Mouse (Mus musculus): ENCODE data around the gene Tsku. TPM values are rescaled to one million over a fixed set of nuclear protein-coding genes. Genes with fewer than 3 reads are reported as not detected.

The Tsku gene
- total RNA-seq, 2 experiments from 2014 or later: 1.3 to 1.6 TPM

DNA sequence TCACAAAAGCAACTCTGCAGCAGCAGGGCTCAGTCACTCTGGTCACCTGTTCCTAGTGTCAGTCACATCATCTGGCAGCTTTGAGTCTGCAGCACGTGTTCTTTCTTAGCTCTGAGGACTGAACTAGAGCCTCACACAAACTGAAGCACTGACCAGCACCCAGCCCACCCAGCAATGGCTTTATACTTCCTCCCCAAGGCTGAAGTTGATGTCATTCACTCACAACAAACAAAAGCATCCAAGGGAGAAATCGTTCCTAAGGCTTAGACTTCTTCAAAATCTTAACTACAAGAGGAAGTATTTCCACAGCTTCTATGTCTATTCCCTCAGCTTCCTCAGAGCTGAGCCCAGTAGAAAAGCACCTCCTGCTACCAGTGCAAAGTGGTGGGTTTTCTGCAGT lies 32.8 kb downstream of the Tsku start:
- DNase-seq: no peak

DNA sequence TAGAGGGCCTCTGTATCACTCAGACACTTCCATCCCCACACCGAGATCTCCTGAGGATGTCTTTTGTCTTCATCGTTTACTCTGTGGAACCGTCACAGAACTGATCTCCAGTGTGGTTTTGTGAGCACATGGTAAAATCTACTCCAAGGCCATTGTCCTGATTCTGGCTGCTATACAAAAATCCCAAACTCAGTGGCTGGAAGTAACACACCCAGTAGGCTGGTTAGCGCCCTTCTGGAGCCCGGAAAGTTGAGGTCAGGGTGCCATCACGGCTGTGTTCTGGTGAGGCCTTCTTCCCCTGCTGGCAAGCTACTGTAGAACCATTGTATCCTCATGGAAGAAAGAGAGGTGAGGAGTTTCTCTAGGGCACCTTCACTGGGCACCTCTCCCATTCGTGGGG lies 35.1 kb downstream of the Tsku start:
- DNase-seq: no peak

DNA sequence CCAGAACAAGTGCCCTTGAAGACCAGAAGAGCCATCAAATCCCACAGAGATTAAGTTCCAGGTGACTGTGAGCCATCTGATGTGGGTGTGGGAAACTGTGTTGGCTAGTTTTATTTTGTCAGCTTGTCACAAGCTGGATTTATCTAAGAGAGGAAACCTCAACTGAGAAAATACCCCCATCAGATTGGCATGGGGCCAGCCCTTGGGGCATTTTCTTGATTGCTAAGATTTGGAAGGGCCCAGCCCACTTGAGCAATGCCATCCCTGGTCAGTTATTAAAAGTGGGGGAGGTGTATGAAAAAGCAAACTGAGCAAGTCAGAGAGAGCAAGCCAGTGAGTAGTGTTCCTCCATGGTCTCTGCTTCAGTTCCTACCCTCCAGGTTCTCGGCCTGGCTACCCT lies 36.9 kb downstream of the Tsku start:
- no peak for DNase-seq

DNA sequence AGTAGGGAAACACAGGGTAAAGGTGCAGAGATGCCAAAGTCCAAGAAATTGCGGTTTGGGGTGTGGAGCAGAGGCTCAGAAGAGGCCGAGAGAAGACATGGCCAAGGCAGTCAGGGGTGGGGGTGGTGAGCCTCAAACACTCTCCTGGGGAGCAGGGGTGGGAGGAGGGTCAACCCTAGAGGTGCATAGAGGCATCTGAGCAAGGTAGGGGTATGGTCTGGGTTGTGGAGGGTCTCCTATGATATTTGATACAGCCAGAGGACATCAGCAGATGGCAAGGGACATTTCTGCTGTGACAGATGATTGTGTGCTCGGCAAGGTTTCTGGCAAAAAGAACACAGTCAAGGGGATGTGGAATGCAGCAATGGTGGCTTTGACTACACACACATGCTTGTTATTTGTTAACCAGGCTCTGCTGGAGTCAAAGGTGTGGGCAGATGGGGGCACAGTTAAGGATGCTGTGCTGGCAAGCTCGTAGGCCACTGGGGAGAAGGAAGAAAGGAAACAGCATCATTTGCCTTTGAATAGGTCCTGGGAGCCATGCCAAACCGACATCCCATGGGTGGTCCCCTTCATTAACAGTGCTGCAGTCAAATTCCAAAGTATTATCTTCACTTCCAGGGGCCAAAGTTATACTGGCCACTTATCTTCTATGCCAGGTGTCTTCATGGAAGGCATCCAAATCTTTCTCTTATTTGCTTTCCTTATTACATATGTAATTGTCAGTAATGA lies 37.7 kb downstream of the Tsku start:
- no peak for DNase-seq

DNA sequence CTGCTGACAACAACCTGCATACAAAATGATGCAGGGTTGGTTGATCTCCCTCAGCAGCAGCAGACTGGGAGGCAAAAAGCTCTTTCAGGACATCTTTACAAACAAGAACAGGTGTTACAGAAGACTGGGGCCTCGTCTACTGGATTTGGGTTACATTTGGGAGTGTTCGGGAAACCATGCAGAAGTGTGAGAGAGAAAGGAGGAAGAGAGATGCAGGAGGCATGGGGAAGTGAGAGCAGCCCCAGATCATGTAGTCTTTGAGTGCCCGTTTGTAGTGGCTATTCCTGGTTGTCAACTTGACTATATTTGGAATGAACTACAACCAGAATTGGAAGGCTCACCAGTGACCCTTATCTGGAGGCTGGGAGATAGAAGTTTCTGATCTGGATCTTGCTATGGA lies 38.7 kb downstream of the Tsku start:
- DNase-seq: no peak

DNA sequence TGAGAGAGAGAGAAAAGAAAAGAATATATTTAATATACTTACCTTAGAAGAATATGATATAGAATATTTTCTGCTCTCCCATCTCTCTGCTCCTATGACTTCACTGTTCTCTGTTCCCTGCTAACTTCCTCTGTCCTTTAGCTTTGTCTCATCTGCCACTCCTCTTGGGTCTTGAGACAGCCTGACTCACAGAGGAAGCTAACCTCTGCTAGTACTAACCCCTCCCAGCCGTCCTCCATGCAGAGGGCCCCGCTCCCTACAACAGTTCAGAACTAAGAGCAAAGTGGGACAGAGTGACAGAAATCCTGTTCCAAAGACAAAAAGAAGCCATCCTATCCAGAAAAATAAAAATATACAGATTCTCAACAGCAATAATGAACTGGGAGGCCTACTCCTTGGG lies 40.0 kb downstream of the Tsku start, which contains the start of gene Acer3:
TSS of gene Acer3 (minus strand) at position 126 of the 400 bp plus-strand sequence.
- no peak for DNase-seq

DNA sequence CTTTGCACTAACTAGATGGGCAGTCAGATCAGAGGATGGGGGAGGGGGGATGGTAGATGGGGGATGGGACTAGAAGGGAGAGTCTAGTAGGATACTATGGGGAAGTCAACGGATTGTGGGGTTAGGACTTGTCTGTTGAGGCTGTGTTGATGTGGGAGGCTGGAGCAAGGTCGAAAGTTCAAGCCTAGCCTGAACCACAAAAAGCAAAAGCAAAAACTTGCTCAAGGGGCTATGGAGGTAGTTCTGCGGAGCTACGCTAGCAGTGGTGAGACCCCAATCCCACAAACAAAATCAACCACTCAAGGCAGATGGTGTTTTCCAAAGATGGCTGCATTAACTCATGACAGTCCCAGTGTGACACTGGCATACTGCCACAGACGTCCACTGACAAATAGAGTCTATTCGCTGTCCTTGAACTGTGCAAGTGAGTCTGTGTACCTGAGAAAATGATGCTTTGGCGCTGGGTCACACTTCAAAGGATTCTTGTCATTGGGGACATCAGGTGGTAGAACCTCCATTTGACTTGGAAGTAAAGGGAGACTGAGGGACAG lies 41.0 kb downstream of the Tsku start:
- no peak for DNase-seq

DNA sequence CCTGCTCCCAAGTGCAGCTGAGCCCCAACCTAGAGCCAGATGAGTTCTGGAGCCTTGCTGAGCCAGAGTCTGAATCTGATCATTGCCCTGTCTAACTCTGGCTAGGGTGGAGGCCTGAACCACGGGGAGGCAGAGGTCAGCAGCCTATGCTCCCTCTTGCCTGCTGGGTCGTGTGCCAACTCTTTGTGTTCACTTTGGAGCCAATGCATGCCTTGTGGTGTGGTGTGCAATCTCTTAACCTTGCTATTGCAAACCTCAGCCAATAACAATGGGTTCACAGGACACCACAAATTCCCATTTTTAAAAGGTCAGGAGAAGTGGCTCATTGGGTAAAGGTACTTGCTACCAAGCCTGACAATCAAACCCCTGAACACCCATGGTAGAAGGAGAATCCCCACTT lies 44.6 kb downstream of the Tsku start:
- DNase-seq: no peak

DNA sequence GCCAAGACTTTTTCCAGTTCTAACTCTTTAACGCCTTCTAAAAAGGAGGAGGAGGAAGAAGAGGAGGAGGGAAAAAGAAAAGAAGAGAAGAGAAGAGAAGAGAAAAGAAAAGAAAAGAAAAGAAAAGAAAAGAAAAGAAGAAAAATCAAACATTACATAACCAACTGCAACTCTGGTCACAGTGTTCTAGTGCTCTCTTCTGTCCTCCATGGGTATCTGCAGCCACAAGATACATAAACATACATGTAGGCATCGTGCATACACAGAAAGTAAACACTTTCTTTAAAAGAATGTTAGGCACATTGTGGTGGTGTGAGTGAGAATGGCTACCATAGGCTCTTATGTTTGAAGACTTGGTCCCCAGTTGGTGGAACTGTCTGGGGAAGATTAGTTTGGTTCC lies 46.0 kb downstream of the Tsku start:
- DNase-seq: no peak

DNA sequence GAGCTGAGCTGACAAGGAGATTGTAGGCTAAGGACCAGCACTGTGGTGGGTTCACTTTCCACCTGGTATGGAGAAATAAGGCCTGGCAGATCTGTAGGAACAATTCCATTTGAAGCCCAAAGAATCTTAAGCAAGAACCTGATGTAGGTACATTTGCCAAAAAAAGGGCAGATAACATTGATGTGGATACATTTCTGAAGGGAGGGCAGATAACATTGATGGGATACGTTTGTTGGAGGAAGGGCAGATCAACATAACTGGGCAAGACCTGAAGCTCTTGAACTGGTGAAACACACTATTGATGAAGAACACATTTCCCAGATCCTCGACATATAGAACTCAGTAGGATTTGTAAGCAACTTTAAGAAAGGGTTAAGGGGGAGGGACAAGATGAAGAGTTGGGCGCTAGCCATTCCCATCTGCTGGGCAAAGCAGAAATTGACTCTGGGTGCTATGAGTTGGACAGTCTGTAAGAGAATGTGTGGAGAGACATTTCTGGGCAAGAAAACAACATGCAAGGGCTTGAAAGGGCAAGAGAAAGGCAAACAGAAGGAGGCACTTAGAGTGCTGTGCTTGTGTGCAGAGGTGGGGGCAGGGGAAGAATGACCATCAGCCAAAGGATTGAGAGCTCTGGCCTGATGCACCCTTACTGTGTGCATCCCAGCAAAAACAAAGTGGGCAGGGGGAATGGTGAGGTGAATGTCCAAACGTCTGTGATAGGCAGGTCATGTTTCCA lies 48.8 kb downstream of the Tsku start:
- no peak for DNase-seq

DNA sequence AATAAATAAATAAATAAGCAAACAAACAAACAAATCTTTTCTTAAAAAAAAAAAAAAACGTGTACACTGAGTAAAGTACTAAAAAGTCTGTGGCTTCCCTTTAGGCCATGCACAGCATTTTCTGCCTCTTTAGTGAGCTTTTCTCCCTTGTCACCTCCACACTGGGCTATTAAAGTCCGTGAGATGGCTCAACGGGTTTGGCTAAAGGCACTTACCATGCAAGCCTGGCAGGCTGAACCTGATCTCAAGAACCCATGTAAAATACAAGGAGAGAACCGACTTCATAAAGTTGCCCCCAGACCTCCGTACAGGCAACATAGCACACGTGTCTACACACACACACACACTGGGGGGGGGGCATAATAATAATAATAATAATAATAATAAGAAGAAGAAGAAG lies 50.9 kb downstream of the Tsku start:
- no peak for DNase-seq

DNA sequence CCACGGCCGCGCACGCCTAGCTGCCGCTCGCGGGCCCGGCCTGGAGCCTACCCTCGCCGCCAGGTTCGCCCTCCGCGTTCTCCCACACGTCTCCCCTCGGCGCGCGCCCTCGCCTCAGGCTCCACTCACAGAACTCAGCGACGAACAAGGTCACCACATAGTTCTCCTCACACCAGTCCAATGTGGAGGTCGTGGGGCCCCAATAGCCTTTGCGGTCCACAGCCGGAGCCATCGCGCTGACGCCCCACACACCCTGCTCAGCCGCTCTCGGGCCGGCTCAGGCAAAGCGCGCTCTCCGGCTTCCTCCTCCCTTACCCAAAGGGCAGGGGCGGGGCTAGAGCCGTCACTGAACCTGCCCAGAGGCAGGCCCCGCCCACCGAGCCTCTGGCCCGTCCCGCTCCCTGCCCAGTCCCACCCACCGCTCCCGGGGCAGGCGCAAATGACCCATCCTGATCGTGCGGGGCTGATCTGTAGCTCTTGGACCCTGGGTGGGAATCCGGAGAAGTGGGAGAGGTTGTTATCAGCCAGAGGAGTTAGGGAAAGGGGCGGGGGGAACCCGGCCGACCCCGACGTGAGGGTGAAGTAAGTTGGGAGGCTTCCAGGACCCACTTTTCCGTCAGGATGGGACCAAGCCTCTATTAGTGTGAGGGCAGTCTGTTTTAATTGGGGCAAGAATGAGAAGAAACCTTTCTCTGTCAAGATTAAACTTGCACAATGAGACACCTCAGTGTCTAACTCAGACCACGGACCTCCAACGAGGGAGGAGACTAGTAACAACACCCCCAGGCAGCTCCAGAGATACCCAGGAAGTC lies 51.7 kb downstream of the Tsku start:
- DNase-seq: peak; percentile 95

DNA sequence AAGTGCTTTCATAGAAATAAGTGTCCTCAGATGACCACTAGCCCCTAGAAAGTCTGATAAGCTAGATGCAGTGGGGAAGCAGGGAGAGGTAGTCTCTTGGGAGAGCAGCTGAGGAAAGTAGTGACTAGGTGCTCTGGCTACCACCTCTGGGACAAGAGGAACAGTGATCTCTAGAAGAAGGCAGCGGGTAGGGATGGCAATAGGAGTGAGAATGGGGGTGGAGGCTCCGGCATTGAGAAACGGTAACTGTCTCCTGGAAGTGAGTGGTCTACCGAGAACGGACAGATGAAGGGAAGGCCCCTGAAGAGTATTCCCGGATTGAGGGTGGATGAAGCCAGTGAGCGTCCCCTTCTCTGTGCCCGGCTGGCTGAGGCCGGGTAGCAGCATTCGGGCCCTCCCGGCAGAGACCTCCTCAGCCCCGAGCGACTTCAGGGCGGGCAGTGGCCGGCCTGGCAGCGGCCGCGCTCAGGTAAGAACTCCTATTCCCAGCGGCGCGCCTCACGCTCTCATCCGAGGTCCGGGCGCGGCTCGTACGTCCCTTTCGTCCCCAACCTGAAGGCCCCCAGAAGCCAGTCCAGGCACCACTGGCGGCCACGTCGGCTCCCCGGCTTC lies 52.4 kb downstream of the Tsku start:
- DNase-seq: no peak

DNA sequence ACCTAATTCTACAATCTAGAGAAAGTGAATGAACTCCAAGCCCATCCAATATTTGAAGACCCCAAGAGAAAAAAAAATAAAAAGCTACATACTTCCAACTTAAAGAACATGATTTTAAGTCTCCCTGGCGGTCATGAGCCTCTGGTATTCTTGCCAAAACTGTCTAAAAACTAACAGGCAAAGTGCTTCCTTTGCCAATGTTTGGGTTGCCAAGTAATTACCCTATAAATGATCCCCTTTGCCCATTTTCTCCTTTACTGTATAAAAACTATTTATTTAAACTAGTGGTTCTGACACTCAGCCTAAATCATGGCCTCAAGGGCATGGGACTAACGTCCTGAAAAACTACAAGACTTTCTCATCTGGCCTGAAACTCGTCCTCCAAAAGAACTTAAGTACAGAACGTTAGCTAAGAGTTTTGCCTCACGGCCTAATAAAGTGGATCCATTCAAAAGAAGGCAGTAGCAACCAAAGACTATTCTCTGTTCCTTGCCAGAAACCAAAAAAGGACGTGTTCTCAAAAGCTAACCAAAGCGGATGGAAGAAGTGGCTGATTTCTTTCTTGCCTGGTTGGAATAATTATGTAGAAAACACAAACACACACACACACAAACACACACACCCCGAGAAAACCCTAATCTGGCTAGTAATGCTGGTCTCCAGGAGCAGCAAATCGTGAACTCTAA lies 53.1 kb downstream of the Tsku start:
- no peak for DNase-seq

DNA sequence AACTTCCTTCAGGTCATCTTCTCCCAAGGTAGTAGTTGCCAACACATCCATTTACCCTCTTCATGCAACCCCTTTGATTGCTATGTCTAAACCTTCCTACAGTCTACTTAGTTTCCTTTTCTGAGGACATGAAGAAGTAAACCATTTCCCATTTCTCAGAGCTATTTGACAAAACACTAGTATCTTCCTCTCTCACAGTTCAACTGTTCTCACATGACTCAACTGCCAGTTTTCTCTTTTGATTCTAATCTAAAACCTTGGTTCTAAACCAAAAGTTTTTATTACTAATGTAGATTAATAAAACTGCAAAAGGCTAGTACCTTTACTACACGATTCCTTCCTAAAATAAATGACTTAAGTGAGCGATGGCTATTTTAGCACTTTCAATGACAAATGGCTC lies 53.7 kb downstream of the Tsku start:
- DNase-seq: no peak

Other genes starting within 250 kb of the Tsku start
- gene Myo7a, start 241.8 kb downstream of the Tsku start, total RNA-seq (2021): 1 to 10 TPM; 2.8 to 3.5 TPM
- under 1 TPM in 1 of 2 experiments, not detected in 1; 0.11 TPM for gene Omp, start 215.8 kb downstream of the Tsku start, total RNA-seq (2021)
- gene Capn5, start 183.1 kb downstream of the Tsku start, total RNA-seq (2021): 1 to 10 TPM; 1.6 to 2.4 TPM
- not detected for gene B3gnt6, start 161.8 kb downstream of the Tsku start, total RNA-seq (2021)
- gene Acer3, start 40.1 kb downstream of the Tsku start, total RNA-seq (2021): 1 to 10 TPM; 4.5 to 5.0 TPM
- gene Gucy2d, start 79.1 kb upstream of the Tsku start, total RNA-seq (2021): under 1 TPM in 1 of 2 experiments, not detected in 1; 0.15 TPM
- 1 to 10 TPM; 4.9 to 5.0 TPM for gene Lrrc32, start 128.0 kb upstream of the Tsku start, total RNA-seq (2021)